Mouse (Mus musculus) neural tube, embryonic 14.5 days (tissue): ENCODE data around the gene Glis1. TPM values are rescaled to one million over a fixed set of nuclear protein-coding genes. Genes with fewer than 3 reads are reported as not detected.
A peak's percentile ranks its signal among the peaks of the same experiment; 100 is the strongest.

ENCODE experiments used
- ATAC-seq: fragments of 200-750 bp; cut with Nextera tagmentation; 2 replicates; pipeline ENCODE4 v1.8.0; 2017; ENCODE audit warnings: low read depth, mild to moderate bottlenecking, moderate TSS enrichment, moderate library complexity
- H3K27ac ChIP-seq: fragments of 300-500 bp; sonication (generic); 2 replicates; pipeline ENCODE4 v1.5.1; 2014; ENCODE audit warnings: low read depth, mild to moderate bottlenecking, control low read depth, low read length, moderate library complexity, mixed read lengths
- H3K27me3 ChIP-seq: fragments of 300-500 bp; sonication (generic); 2 replicates; pipeline ENCODE4 v1.6.1; 2014; ENCODE audit warnings: low read length; ENCODE audit not compliant: control insufficient read depth, insufficient read depth
- H3K36me3 ChIP-seq: fragments of 300-500 bp; sonication (generic); 2 replicates; pipeline ENCODE4 v1.6.1; 2014; ENCODE audit warnings: low read length, mixed read lengths; ENCODE audit not compliant: control insufficient read depth, insufficient read depth
- H3K4me1 ChIP-seq: fragments of 300-500 bp; sonication (generic); 2 replicates; pipeline ENCODE4 v1.6.1; 2014; ENCODE audit warnings: low read length; ENCODE audit not compliant: control insufficient read depth, insufficient read depth
- H3K4me2 ChIP-seq: fragments of 300-500 bp; sonication (generic); 2 replicates; pipeline ENCODE4 v1.6.1; 2014; ENCODE audit warnings: mild to moderate bottlenecking, low read depth, low read length, control low read depth
- H3K4me3 ChIP-seq: fragments of 300-500 bp; sonication (generic); 2 replicates; pipeline ENCODE4 v1.5.1; 2014; ENCODE audit warnings: low read depth, low read length, control low read depth, mixed read lengths
- H3K9ac ChIP-seq: fragments of 300-500 bp; sonication (generic); replicated peaks from 2 replicates; pipeline ENCODE4 v1.6.1; 2014; ENCODE audit warnings: low read depth, mild to moderate bottlenecking, control low read depth, low read length, mixed read lengths
- H3K9me3 ChIP-seq: fragments of 300-500 bp; sonication (generic); 2 replicates; pipeline ENCODE4 v1.6.1; 2016; ENCODE audit warnings: low read length; ENCODE audit not compliant: control insufficient read depth
- WGBS: fragments of 180-500 bp; shearing (Covaris S2); extraction: QIAGEN DNeasy Blood & Tissue Kit; methylation state at CpG from one replicate; pipeline ENCODE4 v1.1.7; 2014; 5-methylcytosine and 5-hydroxymethylcytosine counted together
- polyA plus RNA-seq: library from polyadenylated mRNA; unstranded; fragments of >200 nt; fragmentation: Nextera tagmentation; extraction: Ambion mirVana; gene quantifications from 2 replicates; pipeline ENCODE4 v1.2.1, GENCODE M21; 2014

Gene Glis1
- polyA plus RNA-seq, 1 experiment from 2014 or later: 5.7 TPM

- H3K4me1 ChIP-seq: no peaks in the 10 kb centered on the region; the same call in 1 of the 2 replicates
- WGBS: 70% methylated on average over 4 of the region's 4 CpGs
- no peaks in the 10 kb centered on the region for H3K36me3 ChIP-seq
- no peaks in the 10 kb centered on the region for H3K27me3 ChIP-seq
- no peak overlapping the region for H3K4me2 ChIP-seq
- ATAC-seq: no peak
- H3K27ac ChIP-seq: no peak overlapping the region
- no peak overlapping the region for H3K4me3 ChIP-seq
- no peak overlapping the region for H3K9ac ChIP-seq
- no peaks in the 10 kb centered on the region for H3K9me3 ChIP-seq
These were observed 193.8 kb downstream of the Glis1 start for GRCm38 (mm10) chr4:107628226-107628625.

DNA sequence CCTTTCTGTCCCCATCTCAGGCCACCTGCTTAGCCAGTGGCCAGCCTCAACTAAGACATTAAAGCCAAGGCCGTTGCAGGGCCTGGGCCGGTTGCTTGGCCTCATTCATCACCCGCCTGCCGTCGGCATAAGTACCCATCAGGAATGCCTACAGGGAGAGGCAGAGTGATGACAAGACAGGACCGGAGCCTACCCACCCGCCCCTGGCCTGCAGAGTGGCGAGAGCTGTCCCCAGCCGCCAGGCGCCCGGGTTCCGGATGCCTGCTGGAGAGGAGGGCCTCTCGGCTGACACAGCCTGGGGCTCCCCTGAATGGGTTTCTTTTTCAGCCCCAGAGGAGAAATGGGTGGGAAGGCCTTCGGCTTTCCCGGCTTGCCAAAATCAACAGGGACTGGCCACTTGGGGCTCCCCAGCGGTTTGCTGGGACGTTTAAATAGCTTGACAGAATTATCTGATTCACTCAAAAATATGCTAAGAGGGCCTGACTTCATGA, 194.6 kb downstream of the Glis1 start:
- WGBS: 46% methylated on average over 17 of the region's 17 CpGs
- no peak overlapping the region for H3K9ac ChIP-seq
- H3K4me1 ChIP-seq: no peaks in the 10 kb centered on the region; the same call in 1 of the 2 replicates
- no peak overlapping the region for H3K27ac ChIP-seq
- H3K9me3 ChIP-seq: no peaks in the 10 kb centered on the region
- no peak overlapping the region for H3K4me3 ChIP-seq
- no peaks in the 10 kb centered on the region for H3K27me3 ChIP-seq
- H3K4me2 ChIP-seq: no peak overlapping the region
- no peaks in the 10 kb centered on the region for H3K36me3 ChIP-seq
- no peak for ATAC-seq

GRCm38 (mm10) chr4:107634631-107635030, 200.2 kb downstream of the Glis1 start:
- WGBS: 86% methylated on average over 6 of the region's 6 CpGs
- no peak overlapping the region for H3K4me3 ChIP-seq
- no peak overlapping the region for H3K4me2 ChIP-seq

DNA sequence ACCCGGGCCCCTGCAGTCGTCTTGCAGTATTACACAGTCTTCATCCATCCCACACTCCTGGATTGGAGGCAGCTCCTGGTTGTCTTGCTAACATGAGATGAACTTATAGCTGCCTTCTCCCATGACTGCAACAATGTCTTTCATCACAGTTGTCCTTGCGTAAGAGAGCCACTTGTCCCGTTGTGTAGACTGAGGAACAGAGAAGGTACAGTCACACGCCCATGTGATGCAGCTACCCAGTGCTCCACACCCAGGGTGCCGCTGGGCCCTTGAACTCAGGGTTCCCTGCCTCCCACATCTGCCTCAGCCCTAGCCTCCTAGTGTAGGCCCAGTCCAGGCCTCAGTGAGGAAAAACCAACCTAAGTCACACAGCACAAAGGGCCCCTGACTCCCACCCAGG, 201.7 kb downstream of the Glis1 start:
- no peaks in the 10 kb centered on the region for H3K27me3 ChIP-seq
- 68% methylated on average over 6 of the region's 6 CpGs for WGBS

More at GRCm38 (mm10) chr4:107634631-107635030, 200.2 kb downstream of the Glis1 start:
- no peak for ATAC-seq
- Histone ChIP-seq H3K36me3 (no peaks in the 10 kb centered on the region), H3K27ac (no peak overlapping the region), H3K4me1 (no peaks in the 10 kb centered on the region; the same call in 1 of the 2 replicates), H3K9ac (no peak overlapping the region), H3K9me3 (no peaks in the 10 kb centered on the region), H3K27me3 (no peaks in the 10 kb centered on the region)

DNA sequence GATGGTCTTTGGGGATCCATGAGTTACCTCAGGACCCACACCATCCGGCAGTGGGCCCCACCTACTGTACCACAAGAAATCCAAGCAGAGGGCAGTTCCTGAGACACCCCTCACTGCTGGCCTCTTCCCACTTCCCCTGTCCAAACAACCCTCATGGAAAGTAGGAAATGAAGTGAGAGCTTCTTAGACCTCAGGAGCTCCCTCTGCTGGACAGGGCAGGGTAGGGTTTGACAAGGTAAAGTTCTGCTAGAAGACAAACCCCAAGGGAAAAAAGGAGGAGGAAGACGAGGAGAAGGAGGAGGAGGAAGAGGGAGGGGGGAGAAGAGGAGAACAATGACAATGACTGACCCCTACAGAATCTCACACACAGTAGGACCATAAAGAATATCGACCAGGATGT, 203.3 kb downstream of the Glis1 start:
- ATAC-seq: no peak
- Histone ChIP-seq H3K4me1 (no peaks in the 10 kb centered on the region; the same call in 1 of the 2 replicates), H3K9me3 (no peaks in the 10 kb centered on the region), H3K27me3 (no peaks in the 10 kb centered on the region), H3K9ac (no peak overlapping the region), H3K4me3 (no peak overlapping the region), H3K36me3 (no peaks in the 10 kb centered on the region), H3K27ac (no peak overlapping the region), H3K4me2 (no peak overlapping the region)
- WGBS: 64% methylated on average over 3 of the region's 3 CpGs

More for the DNA sequence above, 201.7 kb downstream of the Glis1 start:
- H3K36me3 ChIP-seq: no peaks in the 10 kb centered on the region
- H3K4me3 ChIP-seq: no peak overlapping the region
- no peaks in the 10 kb centered on the region for H3K9me3 ChIP-seq
- ATAC-seq: no peak
- H3K27ac ChIP-seq: no peak overlapping the region
- no peak overlapping the region for H3K9ac ChIP-seq
- H3K4me1 ChIP-seq: no peaks in the 10 kb centered on the region; the same call in 1 of the 2 replicates
- H3K4me2 ChIP-seq: no peak overlapping the region

- no peaks in the 10 kb centered on the region for H3K27me3 ChIP-seq
- WGBS: 39% methylated on average over 10 of the region's 10 CpGs
- no peaks in the 10 kb centered on the region for H3K9me3 ChIP-seq
- H3K36me3 ChIP-seq: no peaks in the 10 kb centered on the region
- H3K4me2 ChIP-seq: no peak overlapping the region
- H3K9ac ChIP-seq: no peak overlapping the region
- peak; percentile 39; the same call in 1 of the 2 replicates for ATAC-seq
- H3K4me1 ChIP-seq: no peaks in the 10 kb centered on the region; the same call in 1 of the 2 replicates
- no peak overlapping the region for H3K27ac ChIP-seq
- no peak overlapping the region for H3K4me3 ChIP-seq
These were observed 203.9 kb downstream of the Glis1 start for GRCm38 (mm10) chr4:107638303-107638702.

GRCm38 (mm10) chr4:107641624-107642023, 207.2 kb downstream of the Glis1 start:
- WGBS: 71% methylated on average over 4 of the region's 4 CpGs
- no peak for ATAC-seq
- H3K9ac ChIP-seq: no peak overlapping the region
- no peaks in the 10 kb centered on the region for H3K27me3 ChIP-seq
- H3K4me1 ChIP-seq: no peaks in the 10 kb centered on the region; the same call in 1 of the 2 replicates
- H3K9me3 ChIP-seq: no peaks in the 10 kb centered on the region
- no peak overlapping the region for H3K4me2 ChIP-seq
- H3K4me3 ChIP-seq: no peak overlapping the region
- no peak overlapping the region for H3K27ac ChIP-seq
- H3K36me3 ChIP-seq: no peaks in the 10 kb centered on the region

GRCm38 (mm10) chr4:107648959-107649485, 214.6 kb downstream of the Glis1 start:
- Histone ChIP-seq H3K9ac (no peak overlapping the region), H3K4me2 (no peak overlapping the region), H3K27me3 (no peaks in the 10 kb centered on the region), H3K9me3 (no peaks in the 10 kb centered on the region), H3K4me3 (no peak overlapping the region), H3K4me1 (peaks cover 8% of the 10 kb centered on the region; the same call in 1 of the 2 replicates), H3K27ac (no peak overlapping the region), H3K36me3 (no peaks in the 10 kb centered on the region)
- 65% methylated on average over 5 of the region's 5 CpGs for WGBS
- 0 out of 2 replicates have a peak, but pooled peaks have one; percentile 36 for ATAC-seq

DNA sequence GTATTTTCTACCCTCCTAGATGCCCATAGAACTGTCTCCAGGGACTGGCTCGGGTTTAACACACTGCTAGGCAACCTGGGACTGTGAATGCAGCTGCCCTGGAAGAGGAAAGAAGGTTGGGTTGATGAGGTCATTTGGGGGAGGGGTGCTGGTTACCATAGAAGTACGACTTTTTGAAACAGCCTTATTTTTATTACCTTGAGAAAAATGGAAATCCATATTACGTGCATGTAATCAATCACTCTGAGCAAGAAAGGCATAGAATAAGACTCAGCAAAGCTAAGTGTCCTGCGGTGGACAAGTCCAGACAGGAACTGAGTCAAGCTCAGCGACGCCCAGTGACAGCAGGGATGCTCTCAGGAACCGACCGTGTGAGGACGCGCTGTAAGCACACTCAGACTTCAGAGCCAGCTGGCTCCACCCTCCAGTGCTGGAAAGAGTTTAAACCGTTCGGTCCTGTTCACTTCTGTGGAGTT, 216.7 kb downstream of the Glis1 start:
- H3K27ac ChIP-seq: no peak overlapping the region
- H3K9me3 ChIP-seq: no peaks in the 10 kb centered on the region
- ATAC-seq: 0 out of 2 replicates have a peak, but pooled peaks have one; percentile 22
- H3K4me2 ChIP-seq: no peak overlapping the region
- H3K4me3 ChIP-seq: no peak overlapping the region
- WGBS: 10% methylated on average over 12 of the region's 12 CpGs
- no peaks in the 10 kb centered on the region for H3K27me3 ChIP-seq
- H3K9ac ChIP-seq: no peak overlapping the region
- no peaks in the 10 kb centered on the region for H3K36me3 ChIP-seq
- peaks cover 8% of the 10 kb centered on the region; the same call in 1 of the 2 replicates for H3K4me1 ChIP-seq
